Mouse (Mus musculus) megakaryocyte, adult 5-6 weeks (primary cell): ENCODE results near the gene 9230104L09Rik. TPM values are rescaled to one million over a fixed set of nuclear protein-coding genes. Genes with fewer than 3 reads are reported as not detected.
A peak's percentile ranks its signal among the peaks of the same experiment; 100 is the strongest.

Experiments used
- ATAC-seq: 2 replicates; pipeline ENCODE4 v1.8.0; 2016; ENCODE audit warnings: mild to moderate bottlenecking, inconsistent platforms; ENCODE audit not compliant: poor library complexity, severe bottlenecking
- total RNA-seq, 2 experiments: library from RNA; stranded (forward) in 1 of 2; stranded (reverse) in 1 of 2; fragments of 153-499, 151-499 nt in 1 of 2; fragments of 221-1000, 200-1000 nt in 1 of 2; gene quantifications; 2 replicates each; pipeline versions ENCODE4 v1.2.3 to v1.2.4; 2015 to 2017

The 9230104L09Rik gene
- total RNA-seq, 2 experiments from 2014 or later = not detected

- ATAC-seq = no peak
Measured at GRCm38 (mm10) chr2:148857506-148857905, 7.3 kb downstream of the 9230104L09Rik start.

GRCm38 (mm10) chr2:148856630-148857400, 8.0 kb downstream of the 9230104L09Rik start:
- peak; percentile 92 for ATAC-seq

- peak; percentile 93 for ATAC-seq
Measured at GRCm38 (mm10) chr2:148851116-148851906, 13.5 kb downstream of the 9230104L09Rik start.

- ATAC-seq = no peak
Measured at GRCm38 (mm10) chr2:148839224-148839623, 25.6 kb downstream of the 9230104L09Rik start.

GRCm38 (mm10) chr2:148838075-148838777, 26.6 kb downstream of the 9230104L09Rik start:
- no peak for ATAC-seq

- no peak for ATAC-seq
Measured at GRCm38 (mm10) chr2:148834912-148835311, 29.9 kb downstream of the 9230104L09Rik start, which contains the start of gene Cst9. Gene Cst9 (plus strand): TSS chr2:148835147.

- no peak for ATAC-seq
Measured at GRCm38 (mm10) chr2:148825986-148826385, 38.9 kb downstream of the 9230104L09Rik start.

GRCm38 (mm10) chr2:148819909-148820308, 44.9 kb downstream of the 9230104L09Rik start, which contains the start of gene Cst13:
Gene Cst13 (plus strand): TSS chr2:148820081.
- ATAC-seq = no peak

GRCm38 (mm10) chr2:148806696-148807095, 58.1 kb downstream of the 9230104L09Rik start:
- ATAC-seq = no peak

- ATAC-seq = no peak
Measured at GRCm38 (mm10) chr2:148801491-148801921, 63.3 kb downstream of the 9230104L09Rik start.

GRCm38 (mm10) chr2:148798485-148798884, 66.4 kb downstream of the 9230104L09Rik start, which contains the start of gene Cst8:
Gene Cst8 (plus strand): TSS chr2:148798785.
- ATAC-seq = no peak

Other genes starting within 250 kb of the 9230104L09Rik start
- gene Nxt1, start 192.4 kb downstream of the 9230104L09Rik start, total RNA-seq (2015) = 66.4 and 80.3 TPM in 2 replicates
- 26.9 and 39.4 TPM in 2 replicates for gene Nxt1, start 192.4 kb downstream of the 9230104L09Rik start, total RNA-seq (2017)
- 10.7 and 14.5 TPM in 2 replicates for gene Gzf1, start 184.0 kb downstream of the 9230104L09Rik start, total RNA-seq (2015)
- 14.4 and 15.0 TPM in 2 replicates for gene Gzf1, start 184.0 kb downstream of the 9230104L09Rik start, total RNA-seq (2017)
- gene Napb, start 132.6 kb downstream of the 9230104L09Rik start, total RNA-seq (2015) = 0.36 and 0.57 TPM in 2 replicates
- gene Napb, start 132.6 kb downstream of the 9230104L09Rik start, total RNA-seq (2017) = 0.29 and 0.53 TPM in 2 replicates
- gene Cstl1, start 114.7 kb downstream of the 9230104L09Rik start, total RNA-seq (2015) = not detected in 2 replicates
- gene Cstl1, start 114.7 kb downstream of the 9230104L09Rik start, total RNA-seq (2017) = not detected in 2 replicates
- gene Cst11, start 93.5 kb downstream of the 9230104L09Rik start, total RNA-seq (2015) = not detected in 2 replicates
- not detected in 2 replicates for gene Cst11, start 93.5 kb downstream of the 9230104L09Rik start, total RNA-seq (2017)
- not detected in 2 replicates for gene 8030411F24Rik, start 83.0 kb downstream of the 9230104L09Rik start, total RNA-seq (2015)
- gene 8030411F24Rik, start 83.0 kb downstream of the 9230104L09Rik start, total RNA-seq (2017) = not detected in 2 replicates
- not detected in 2 replicates for gene Cst12, start 75.7 kb downstream of the 9230104L09Rik start, total RNA-seq (2015)
- not detected in 2 replicates for gene Cst12, start 75.7 kb downstream of the 9230104L09Rik start, total RNA-seq (2017)
- not detected in 2 replicates for gene Cst8, start 66.3 kb downstream of the 9230104L09Rik start, total RNA-seq (2015)
- gene Cst8, start 66.3 kb downstream of the 9230104L09Rik start, total RNA-seq (2017) = not detected in 2 replicates
- gene Cst13, start 45.0 kb downstream of the 9230104L09Rik start, total RNA-seq (2015) = not detected in 2 replicates
- gene Cst13, start 45.0 kb downstream of the 9230104L09Rik start, total RNA-seq (2017) = not detected in 2 replicates
- not detected in 2 replicates for gene Cst9, start 29.9 kb downstream of the 9230104L09Rik start, total RNA-seq (2015)
- not detected in 2 replicates for gene Cst9, start 29.9 kb downstream of the 9230104L09Rik start, total RNA-seq (2017)
- 1,273 and 1,418 TPM in 2 replicates for gene Cst3, start 10.7 kb upstream of the 9230104L09Rik start, total RNA-seq (2015)
- 1,036 and 1,154 TPM in 2 replicates for gene Cst3, start 10.7 kb upstream of the 9230104L09Rik start, total RNA-seq (2017)
- gene Gm1330, start 138.2 kb upstream of the 9230104L09Rik start, total RNA-seq (2015) = not detected in 2 replicates
- gene Gm1330, start 138.2 kb upstream of the 9230104L09Rik start, total RNA-seq (2017) = not detected in 2 replicates
- not detected in 2 replicates for gene Gm10750, start 152.2 kb upstream of the 9230104L09Rik start, total RNA-seq (2015)
- not detected in 2 replicates for gene Gm10750, start 152.2 kb upstream of the 9230104L09Rik start, total RNA-seq (2017)